Mouse (Mus musculus) frontal cortex, postnatal 14 days (tissue): ENCODE measurements around the gene Olfr1381.
A peak's percentile ranks its signal among the peaks of the same experiment; 100 is the strongest.
"Not testable (repeated sequence)": the region's sequence is repeated elsewhere in the genome, so short reads cannot be mapped to it uniquely, and the experiment has no call there.

Experiments used
- DNase-seq, 2 experiments: peaks; one replicate each; pipeline ENCODE4 v3.0.0; 2022; ENCODE audit warnings: low spot score in 2 of 2

The Olfr1381 gene

DNA sequence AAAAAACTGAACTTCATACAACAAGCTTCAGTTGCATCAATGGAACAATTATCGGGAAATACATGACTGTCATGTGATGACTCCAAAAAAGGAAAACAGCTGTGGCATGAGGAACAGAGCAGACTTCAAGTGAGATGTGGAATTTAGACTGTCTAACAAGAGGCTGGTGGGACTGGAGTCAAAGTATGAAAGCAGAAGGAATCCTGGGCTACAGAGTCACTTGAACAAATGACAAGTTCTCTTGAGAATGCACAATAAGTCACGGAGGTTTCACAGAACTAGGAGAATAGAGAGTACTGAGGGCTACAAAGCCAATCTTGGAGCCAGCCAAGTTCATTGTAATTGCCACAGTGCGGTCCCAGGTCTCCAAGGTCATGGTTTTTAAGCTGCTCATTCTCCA lies at the start of gene Olfr1381:
Gene Olfr1381 (plus strand): TSS at position 301 of the 400 bp plus-strand sequence.
- DNase-seq = not testable (repeated sequence)

DNA sequence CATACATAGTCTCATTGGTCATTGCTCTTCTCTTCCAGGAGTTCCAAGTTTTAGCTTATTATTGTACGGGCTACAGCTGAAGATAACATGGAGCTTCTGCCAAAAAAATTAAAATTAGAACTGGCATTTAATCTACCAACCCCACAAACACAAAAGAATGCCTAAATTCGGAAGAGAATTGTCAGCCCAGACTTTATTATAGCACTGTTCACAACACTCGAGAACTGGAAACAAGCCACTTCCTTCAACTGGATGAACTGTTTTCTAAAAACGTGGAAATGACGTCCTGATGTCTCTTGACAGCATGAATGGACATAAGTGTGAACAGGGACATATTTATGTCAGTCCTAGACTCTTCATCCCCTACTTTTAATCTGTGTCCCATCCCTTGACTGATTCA lies 25.2 kb upstream of the Olfr1381 start:
- DNase-seq = no peak

- no peak for DNase-seq
Measured at GRCm38 (mm10) chr11:49519348-49519747, 23.9 kb upstream of the Olfr1381 start, which contains the start of gene Olfr1383. Gene Olfr1383 (plus strand): TSS chr11:49519648.

GRCm38 (mm10) chr11:49527947-49528346 lies 15.3 kb upstream of the Olfr1381 start, which contains the start of gene Olfr1382:
Gene Olfr1382 (plus strand): TSS chr11:49528247.
- DNase-seq = no peak

- no peak for DNase-seq
Measured at GRCm38 (mm10) chr11:49532761-49533160, 10.5 kb upstream of the Olfr1381 start.

DNA sequence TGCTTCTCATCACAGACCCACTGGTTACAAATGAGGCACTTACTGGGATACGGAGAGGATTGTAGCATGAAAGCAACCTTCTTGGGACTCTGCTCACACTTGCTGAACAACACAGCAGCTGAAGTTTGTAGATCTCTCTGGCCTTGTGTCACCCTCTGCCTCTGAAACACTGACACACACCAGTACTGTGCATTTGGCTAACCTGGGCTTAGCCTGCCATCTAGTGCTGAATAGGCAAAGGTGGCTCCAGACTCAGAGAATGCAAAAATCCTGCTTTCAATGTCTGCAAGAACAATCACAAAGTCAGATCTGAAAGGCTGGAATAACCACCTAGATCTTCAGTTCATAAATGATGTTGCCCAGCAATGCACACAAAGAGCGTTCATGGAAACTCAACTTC lies 6.6 kb upstream of the Olfr1381 start:
- peak in 1 of 2 experiments; percentile 25 for DNase-seq

- DNase-seq = not testable (repeated sequence)
Measured at GRCm38 (mm10) chr11:49554033-49554432, 10.8 kb downstream of the Olfr1381 start.

GRCm38 (mm10) chr11:49556578-49556977 lies 13.3 kb downstream of the Olfr1381 start, which contains the start of gene Olfr1380:
Gene Olfr1380 (plus strand): TSS chr11:49556878.
- DNase-seq = not testable (repeated sequence)

DNA sequence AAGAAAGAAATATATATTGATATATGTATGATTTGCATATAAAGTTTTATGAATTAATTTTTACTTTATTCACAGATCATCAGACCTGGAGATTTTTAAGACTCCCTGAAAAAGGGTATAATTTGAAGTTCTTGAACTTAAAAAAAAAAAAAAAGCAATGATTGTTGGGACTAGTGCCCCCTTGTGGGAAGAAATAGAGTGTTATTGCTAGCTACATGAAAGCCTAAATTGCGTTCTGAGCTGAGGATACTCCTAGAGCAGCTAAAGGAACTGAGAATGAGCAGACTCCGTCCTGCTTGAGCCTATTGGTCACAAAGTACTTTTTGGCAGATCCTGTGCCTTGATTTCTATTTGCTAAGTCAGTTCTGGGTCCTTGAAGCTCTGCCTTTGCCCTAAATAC lies 31.8 kb downstream of the Olfr1381 start:
- DNase-seq = not testable (repeated sequence)

DNA sequence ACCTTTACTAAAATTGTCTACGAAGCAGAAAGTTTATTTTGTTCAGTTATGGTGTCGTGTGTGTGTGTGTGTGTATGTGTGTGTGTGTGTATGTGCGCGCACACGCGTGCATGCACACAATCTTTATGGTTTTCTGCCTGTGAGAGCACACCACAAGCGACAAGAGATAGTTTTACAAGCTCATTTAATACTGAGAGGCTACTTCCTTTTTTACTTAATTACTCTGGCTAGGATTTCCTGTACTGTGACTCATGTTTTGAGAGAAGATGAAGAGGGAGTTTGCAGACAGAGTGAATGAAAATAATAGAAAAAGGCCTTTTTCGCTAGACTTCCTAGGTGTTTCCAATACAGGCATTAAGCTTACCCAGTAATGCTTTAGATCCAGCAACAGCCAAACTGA lies 37.2 kb downstream of the Olfr1381 start:
- not testable (repeated sequence) for DNase-seq

GRCm38 (mm10) chr11:49590213-49590612 lies 47.0 kb downstream of the Olfr1381 start:
- DNase-seq = no peak

DNA sequence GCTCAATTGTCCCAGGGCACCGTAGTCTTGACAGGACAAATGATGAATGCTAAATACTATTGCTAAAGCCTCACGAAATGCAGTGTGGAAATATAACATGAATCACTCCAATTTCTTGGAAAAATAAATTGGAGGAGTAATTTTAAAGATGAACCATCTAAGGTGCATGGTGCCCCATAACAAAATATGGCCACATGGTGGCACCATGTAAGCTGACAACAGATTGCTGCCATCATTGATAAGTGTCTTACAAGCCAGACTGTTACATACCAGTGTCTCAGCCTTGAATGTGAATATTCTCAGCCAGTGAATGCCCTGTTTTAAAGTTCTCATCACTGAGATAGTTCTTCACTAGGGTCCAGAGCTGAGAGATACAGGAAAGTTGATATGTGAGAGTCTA lies 53.9 kb downstream of the Olfr1381 start:
- not testable (repeated sequence) for DNase-seq
